Mouse (Mus musculus) forebrain, postnatal 0 days (tissue): ENCODE measurements around the gene Itpkb. TPM values are rescaled to one million over a fixed set of nuclear protein-coding genes. Genes with fewer than 3 reads are reported as not detected.
A peak's percentile ranks its signal among the peaks of the same experiment; 100 is the strongest.

Experiments used
- ATAC-seq: fragments of 200-750 bp; cut with Nextera tagmentation; 2 replicates; pipeline ENCODE4 v1.8.0; 2017; ENCODE audit warnings: mild to moderate bottlenecking, moderate library complexity
- DNase-seq: peaks from one replicate; pipeline ENCODE4 v3.0.0-alpha.2; 2015
- H3K27ac ChIP-seq: fragments of 300-500 bp; sonication (generic); 2 replicates; pipeline ENCODE4 v1.5.1; 2014; ENCODE audit warnings: low read depth, mild to moderate bottlenecking, antibody characterized with exemption, low read length, moderate library complexity, mixed read lengths
- H3K27me3 ChIP-seq: fragments of 300-500 bp; sonication (generic); 2 replicates; pipeline ENCODE4 v1.6.1; 2014; ENCODE audit warnings: mild to moderate bottlenecking, low read length, mixed read lengths; ENCODE audit not compliant: insufficient read depth
- H3K36me3 ChIP-seq: fragments of 300-500 bp; sonication (generic); 2 replicates; pipeline ENCODE4 v1.6.1; 2014; ENCODE audit warnings: mild to moderate bottlenecking, moderate library complexity; ENCODE audit not compliant: insufficient read depth
- H3K4me1 ChIP-seq: fragments of 300-500 bp; sonication (generic); 2 replicates; pipeline ENCODE4 v1.6.1; 2014; ENCODE audit warnings: antibody characterized with exemption; ENCODE audit not compliant: insufficient read depth
- H3K4me2 ChIP-seq: fragments of 300-500 bp; sonication (generic); 2 replicates; pipeline ENCODE4 v1.6.1; 2014; ENCODE audit warnings: low read depth, mild to moderate bottlenecking, moderate library complexity
- H3K4me3 ChIP-seq: fragments of 300-500 bp; sonication (generic); 2 replicates; pipeline ENCODE4 v1.5.1; 2014; ENCODE audit warnings: low read depth, low read length, mixed read lengths
- H3K9ac ChIP-seq: fragments of 300-500 bp; sonication (generic); 2 replicates; pipeline ENCODE4 v1.6.1; 2014; ENCODE audit warnings: mild to moderate bottlenecking
- H3K9me3 ChIP-seq: fragments of 300-500 bp; sonication (generic); 2 replicates; pipeline ENCODE4 v1.6.1; 2016; ENCODE audit warnings: low read length
- CTCF ChIP-seq: sonication (generic); IDR thresholded peaks from 2 replicates; pipeline ENCODE4 v1.5.1; 2016; ENCODE audit warnings: antibody characterized with exemption, control low read depth, low read depth
- WGBS: fragments of 180-500 bp; shearing (Covaris S2); extraction: QIAGEN DNeasy Blood & Tissue Kit; methylation state at CpG from one replicate; pipeline ENCODE4 v1.1.7; 2014; 5-methylcytosine and 5-hydroxymethylcytosine counted together
- polyA plus RNA-seq: library from polyadenylated mRNA; unstranded; fragments of >200 nt; fragmentation: Nextera tagmentation; extraction: Ambion mirVana; gene quantifications from 2 replicates; pipeline ENCODE4 v1.2.1, GENCODE M21; 2015
- total RNA-seq: library from RNA; depleted of rRNA; stranded (reverse); fragments of >200 nt; gene quantifications from 2 replicates; pipeline ENCODE4 v1.2.3, GENCODE M21; 2014

Itpkb gene
- total and polyA plus RNA-seq, 2 experiments from 2014 or later, result 1.9 to 6.4 TPM

DNA sequence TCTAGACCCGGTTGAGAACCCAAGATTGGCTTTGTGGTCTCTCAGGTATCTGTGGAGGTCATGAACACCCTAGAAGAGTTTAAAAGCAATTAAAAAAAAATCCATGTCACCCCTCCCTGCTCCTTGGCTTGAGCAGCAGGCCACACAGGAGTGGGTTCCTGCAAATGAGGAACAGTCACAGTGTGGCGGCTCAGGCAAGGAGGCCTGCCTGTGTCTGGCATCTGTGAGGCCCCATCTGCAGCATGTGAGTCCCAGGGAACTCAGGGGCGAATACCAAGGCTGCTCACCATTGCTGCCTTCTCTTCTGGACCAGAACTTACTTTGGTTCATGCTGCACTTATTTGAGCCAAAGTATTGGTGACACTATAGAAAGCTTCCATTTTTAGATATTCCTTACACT, 49.3 kb downstream of the Itpkb start:
- WGBS, result 90% methylated on average over 3 of the region's 3 CpGs
- no peak for ATAC-seq
- Histone ChIP-seq H3K36me3 (no peaks in the 10 kb centered on the region), H3K27me3 (no peaks in the 10 kb centered on the region), H3K9ac (no peak overlapping the region), H3K4me3 (no peak overlapping the region), H3K4me1 (0 out of 2 replicates have a peak, but pooled peaks cover 3% of the 10 kb centered on the region), H3K27ac (no peak overlapping the region), H3K4me2 (no peak overlapping the region), H3K9me3 (no peaks in the 10 kb centered on the region)
- TF ChIP-seq CTCF, result no peak
- no peak for DNase-seq

DNA sequence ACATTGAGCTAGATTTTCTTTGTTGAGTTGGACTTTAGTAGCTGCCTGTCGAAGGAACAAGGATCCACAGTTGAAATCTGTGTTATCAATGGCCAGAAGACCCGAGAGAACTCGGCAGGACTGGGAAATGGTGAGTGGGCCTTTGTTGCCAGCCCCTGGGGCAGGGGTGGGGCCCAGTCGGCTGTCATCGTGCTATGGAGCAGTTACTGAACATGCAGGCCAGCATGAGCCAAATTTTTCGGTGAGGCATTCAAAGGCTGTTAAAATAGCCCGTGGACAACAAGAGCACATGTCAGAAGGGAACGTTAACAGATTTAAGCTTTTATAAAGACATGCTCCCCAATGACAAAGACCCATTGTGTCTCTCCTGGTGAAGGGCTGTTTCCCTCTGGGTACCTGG, 52.1 kb downstream of the Itpkb start:
- TF ChIP-seq CTCF, result no peak
- Histone ChIP-seq H3K4me1 (0 out of 2 replicates have a peak, but pooled peaks cover 3% of the 10 kb centered on the region), H3K36me3 (no peaks in the 10 kb centered on the region), H3K9me3 (no peaks in the 10 kb centered on the region), H3K9ac (no peak overlapping the region), H3K27me3 (no peaks in the 10 kb centered on the region), H3K4me3 (no peak overlapping the region), H3K27ac (no peak overlapping the region), H3K4me2 (no peak overlapping the region)
- WGBS, result 17% methylated on average over 8 of the region's 8 CpGs
- ATAC-seq (no peak), DNase-seq (no peak)

DNA sequence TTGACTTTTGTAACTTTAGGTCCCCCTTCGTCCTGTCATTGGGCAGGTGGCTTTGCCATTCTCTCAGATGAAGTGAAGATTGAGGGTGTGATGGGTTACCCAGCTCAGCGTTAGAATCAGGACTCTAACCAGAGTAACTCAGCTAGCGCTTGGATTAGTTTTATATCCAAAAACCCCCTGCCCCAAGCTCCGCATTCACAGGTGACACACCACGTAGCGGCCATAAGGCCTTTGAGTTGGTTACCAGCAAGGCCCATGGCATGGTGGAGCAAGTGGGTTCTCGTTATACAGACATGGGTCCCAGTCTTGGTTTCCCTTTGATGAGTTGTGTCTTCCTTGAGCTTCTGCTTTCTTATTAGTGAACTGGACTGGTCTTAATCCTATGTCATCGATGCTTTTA, 53.6 kb downstream of the Itpkb start:
- H3K27me3 ChIP-seq, result no peaks in the 10 kb centered on the region
- TF ChIP-seq CTCF, result no peak
- no peak overlapping the region for H3K27ac ChIP-seq
- DNase-seq (no peak), ATAC-seq (no peak)
- WGBS, result 92% methylated on average over 8 of the region's 8 CpGs
- no peak overlapping the region for H3K9ac ChIP-seq
- H3K4me3 ChIP-seq, result no peak overlapping the region
- peaks cover 10% of the 10 kb centered on the region for H3K4me1 ChIP-seq
- no peaks in the 10 kb centered on the region for H3K9me3 ChIP-seq
- H3K36me3 ChIP-seq, result no peaks in the 10 kb centered on the region
- no peak overlapping the region for H3K4me2 ChIP-seq

DNA sequence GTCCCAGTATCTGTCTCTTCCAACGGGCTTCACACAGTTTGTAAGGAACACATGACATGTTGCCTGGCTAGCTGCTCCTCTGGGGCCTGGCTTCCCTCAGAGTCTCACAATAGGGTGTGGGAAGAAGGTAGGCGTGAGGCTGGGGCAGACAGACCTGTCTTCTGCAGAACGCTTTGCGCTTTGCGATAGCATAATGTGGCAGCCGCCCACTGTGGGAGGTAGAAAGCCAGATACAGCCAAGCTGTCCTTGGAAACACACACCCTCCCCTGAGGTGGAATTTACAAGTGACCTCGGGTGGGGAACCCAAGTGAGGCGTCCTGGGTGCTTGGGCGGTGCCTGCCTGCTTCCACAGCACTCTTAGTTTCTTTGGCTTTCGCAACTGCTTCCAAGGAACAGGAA, 54.2 kb downstream of the Itpkb start:
- Histone ChIP-seq H3K9ac (no peak overlapping the region), H3K4me3 (no peak overlapping the region)

DNA sequence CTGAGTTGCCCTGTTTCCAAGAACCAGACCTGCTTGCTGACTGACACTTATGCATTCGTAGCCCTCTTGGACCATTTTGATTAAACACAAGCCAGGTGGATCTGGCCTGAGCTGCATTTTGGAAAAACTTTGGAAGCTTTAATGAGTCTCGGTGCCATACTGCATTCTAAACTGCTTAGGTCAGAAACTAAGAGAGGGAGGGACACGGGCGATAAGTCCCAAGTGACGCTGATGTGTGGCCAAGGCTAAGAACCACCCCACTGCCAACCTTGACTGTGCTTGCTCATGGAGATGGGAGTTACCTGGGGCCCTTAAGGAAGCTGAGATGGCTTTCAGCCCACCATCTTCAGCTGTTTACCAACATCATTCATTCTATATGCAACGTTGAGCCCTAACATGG, 55.0 kb downstream of the Itpkb start:
- H3K4me3 ChIP-seq, result no peak overlapping the region
- DNase-seq (no peak), ATAC-seq (no peak)
- no peak overlapping the region for H3K4me2 ChIP-seq
- H3K36me3 ChIP-seq, result no peaks in the 10 kb centered on the region
- no peaks in the 10 kb centered on the region for H3K9me3 ChIP-seq
- H3K9ac ChIP-seq, result no peak overlapping the region
- no peak overlapping the region for H3K27ac ChIP-seq
- H3K27me3 ChIP-seq, result no peaks in the 10 kb centered on the region
- 82% methylated on average over 6 of the region's 6 CpGs for WGBS
- no peak for TF ChIP-seq CTCF
- peaks cover 10% of the 10 kb centered on the region for H3K4me1 ChIP-seq

More for the DNA sequence above, 54.2 kb downstream of the Itpkb start:
- no peak overlapping the region for H3K4me2 ChIP-seq
- no peak overlapping the region for H3K27ac ChIP-seq
- no peaks in the 10 kb centered on the region for H3K36me3 ChIP-seq
- H3K27me3 ChIP-seq, result no peaks in the 10 kb centered on the region
- peaks cover 10% of the 10 kb centered on the region for H3K4me1 ChIP-seq
- DNase-seq (no peak), ATAC-seq (no peak)
- H3K9me3 ChIP-seq, result no peaks in the 10 kb centered on the region
- WGBS, result 72% methylated on average over 10 of the region's 10 CpGs
- no peak for TF ChIP-seq CTCF

DNA sequence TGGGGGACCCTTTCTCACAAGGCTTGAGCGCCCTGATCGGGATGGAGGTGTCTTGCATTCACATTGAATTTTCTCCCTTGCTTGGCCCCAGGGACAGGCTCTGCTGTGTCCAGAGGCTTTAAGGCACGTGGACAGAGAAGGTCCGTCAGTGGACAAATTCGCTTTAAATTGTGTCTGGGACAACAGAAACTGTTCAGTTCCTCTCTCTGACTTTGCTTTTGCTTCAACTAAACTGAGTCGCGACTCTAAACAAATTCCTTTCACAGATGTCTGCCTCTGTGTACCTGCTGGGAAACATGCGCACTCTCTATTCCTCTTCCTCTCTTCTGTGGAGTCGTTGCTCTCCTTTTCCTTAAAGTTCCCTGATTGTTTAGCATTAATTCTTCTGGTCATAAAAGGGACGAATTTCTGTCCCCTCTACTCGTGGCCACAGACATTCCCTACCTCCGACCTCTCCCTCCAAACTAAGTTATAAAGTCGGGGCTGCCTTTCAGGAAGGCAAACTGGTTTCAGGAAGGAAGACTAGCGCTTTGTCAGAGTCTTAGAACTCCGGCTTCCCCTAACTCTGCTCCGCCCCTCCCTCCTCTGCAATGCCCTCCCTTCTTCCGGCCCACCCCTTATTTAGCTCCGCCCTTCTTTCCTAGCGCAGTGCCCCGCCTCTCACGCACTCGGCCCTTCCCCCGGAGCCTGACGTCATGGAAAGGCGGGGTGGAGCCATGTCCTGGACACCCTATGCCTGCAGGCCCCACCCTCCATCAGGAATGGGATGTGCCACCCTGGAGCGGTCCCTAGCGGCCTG, 56.9 kb downstream of the Itpkb start:
- ATAC-seq, result peak; percentile 99
- peak overlapping the region; percentile 26 for H3K9ac ChIP-seq
- peak; percentile 78 for TF ChIP-seq CTCF

DNA sequence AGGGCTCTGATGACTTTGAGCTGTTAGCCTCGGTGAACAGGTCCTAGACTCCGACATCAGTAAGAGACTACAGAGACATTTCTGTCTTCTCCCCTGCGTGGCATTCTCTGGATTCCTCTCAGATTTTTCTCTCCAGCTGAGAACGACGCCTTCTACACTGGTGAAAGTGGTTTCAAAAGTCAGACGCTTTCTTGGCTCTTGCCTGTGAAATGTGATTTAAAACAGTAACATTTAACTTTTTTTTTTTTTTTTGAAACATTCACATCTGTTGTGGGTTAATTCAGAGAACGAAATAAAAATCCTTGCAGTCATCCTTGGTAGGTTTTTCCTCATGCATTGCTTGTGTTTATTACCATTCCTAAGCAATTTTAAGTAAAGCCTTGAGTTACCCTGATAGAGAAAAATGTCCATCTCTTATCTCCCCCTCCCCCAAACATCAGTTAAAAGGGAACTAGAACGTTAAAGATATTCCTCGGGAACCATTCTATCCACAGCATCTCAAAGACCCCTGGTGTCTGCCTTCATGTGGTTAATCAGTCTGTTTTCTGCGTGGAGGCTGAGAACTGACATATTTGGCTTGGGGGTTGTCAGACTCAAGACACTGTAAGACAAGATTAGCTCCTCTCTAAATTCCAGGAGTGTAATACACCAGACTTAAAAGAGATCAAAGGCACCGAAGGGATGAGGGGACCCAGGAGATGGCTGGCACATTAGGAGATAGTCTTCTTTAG, 57.6 kb downstream of the Itpkb start:
- TF ChIP-seq CTCF, result no peak
- WGBS, result 13% methylated on average over 11 of the region's 11 CpGs
- Histone ChIP-seq H3K4me2 (peak overlapping the region; percentile 54), H3K4me1 (peaks cover 7% of the 10 kb centered on the region), H3K27ac (peak overlapping the region; percentile 24), H3K36me3 (no peaks in the 10 kb centered on the region), H3K4me3 (peak overlapping the region; percentile 35), H3K9me3 (no peaks in the 10 kb centered on the region), H3K27me3 (no peaks in the 10 kb centered on the region), H3K9ac (peak overlapping the region; percentile 10; the same call in 1 of the 2 replicates)
- ATAC-seq, result no peak
- DNase-seq, result no peak

More for the DNA sequence above, 56.9 kb downstream of the Itpkb start:
- WGBS, result 1% methylated on average over 27 of the region's 27 CpGs
- Histone ChIP-seq H3K27me3 (no peaks in the 10 kb centered on the region), H3K4me2 (peak overlapping the region; percentile 54), H3K36me3 (no peaks in the 10 kb centered on the region), H3K27ac (peak overlapping the region; percentile 24), H3K4me3 (peak overlapping the region; percentile 35), H3K9me3 (no peaks in the 10 kb centered on the region), H3K4me1 (peaks cover 8% of the 10 kb centered on the region)
- peak; percentile 96 for DNase-seq
